Mouse (Mus musculus) layer of hippocampus, adult 11-12 months (tissue): Measurements from ENCODE around the gene Aldh1a2.
A peak's percentile ranks its signal among the peaks of the same experiment; 100 is the strongest.

ENCODE experiments used
- DNase-seq: peaks from one replicate; pipeline ENCODE4 v3.0.0; 2022; ENCODE audit warnings: low spot score

Gene Aldh1a2

DNA sequence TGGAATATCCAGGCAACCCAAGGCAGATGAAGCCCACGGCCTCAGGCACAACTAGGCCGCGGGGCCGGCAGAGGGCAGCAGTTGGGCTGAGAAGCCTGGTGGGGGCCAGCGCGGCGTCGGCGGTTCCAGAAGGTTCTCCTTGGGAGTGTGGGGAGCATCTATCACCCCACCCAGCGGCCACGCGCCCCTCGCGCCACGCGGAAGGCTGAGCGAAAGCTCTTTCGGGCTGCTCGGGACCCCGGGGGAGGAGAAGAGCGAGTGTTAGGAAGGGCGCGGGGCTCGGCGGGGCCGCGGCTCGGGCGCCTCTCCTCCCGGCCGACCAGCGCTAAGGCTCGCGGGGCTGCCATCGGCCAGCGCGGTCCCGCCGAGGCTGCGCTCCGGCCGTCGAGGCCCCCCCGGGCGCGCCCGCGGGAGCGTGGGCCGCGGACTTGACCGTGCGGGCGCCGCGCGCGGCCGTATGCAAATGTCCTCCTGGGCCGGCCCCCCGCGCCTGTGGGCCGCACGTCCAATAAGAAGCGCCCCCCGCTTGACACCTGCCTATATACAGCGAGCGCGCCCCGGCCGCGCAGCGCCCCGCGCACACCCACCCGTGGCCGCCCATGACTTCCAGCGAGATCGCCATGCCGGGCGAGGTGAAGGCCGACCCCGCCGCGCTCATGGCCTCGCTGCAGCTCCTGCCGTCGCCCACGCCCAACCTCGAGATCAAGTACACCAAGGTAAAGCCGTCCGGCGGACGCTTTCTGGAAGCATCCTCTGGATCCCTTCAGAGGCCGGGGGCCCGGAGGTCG lies at the start of gene Aldh1a2:
TSS of gene Aldh1a2 (plus strand) at position 542 of the 788 bp plus-strand sequence.
- DNase-seq = no peak

DNA sequence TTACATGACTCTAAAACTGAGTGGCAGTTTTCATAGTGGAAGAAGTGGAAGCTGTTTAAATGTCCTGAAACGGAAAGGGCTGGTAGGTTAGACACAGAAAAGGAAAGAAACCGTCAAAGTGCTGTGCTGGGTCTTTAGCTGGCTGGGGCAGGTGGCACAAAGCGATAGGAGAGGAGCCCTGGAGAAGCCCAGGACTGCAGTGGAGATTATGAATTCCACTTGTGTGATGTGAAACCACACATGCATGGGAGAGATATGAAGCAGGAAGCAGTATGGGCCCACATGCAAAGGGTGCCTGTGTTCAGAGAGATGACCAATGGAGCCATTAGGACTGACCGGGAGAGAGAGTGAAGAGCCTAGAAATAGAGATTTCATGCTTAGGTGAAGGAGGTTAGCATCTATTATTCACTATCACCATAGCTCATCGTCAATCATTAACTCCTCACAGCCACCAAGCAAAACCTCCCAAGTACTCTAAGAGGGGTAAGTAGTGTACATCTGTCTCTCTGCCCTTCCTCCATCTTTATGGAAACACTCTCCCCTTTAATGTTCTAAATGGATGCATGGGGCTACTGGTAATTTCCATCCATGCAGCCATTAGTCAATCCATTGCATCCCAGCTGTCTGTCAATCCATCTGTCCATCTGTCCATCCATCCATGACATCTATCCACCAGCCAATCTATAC lies 49.4 kb upstream of the Aldh1a2 start:
- DNase-seq = no peak

DNA sequence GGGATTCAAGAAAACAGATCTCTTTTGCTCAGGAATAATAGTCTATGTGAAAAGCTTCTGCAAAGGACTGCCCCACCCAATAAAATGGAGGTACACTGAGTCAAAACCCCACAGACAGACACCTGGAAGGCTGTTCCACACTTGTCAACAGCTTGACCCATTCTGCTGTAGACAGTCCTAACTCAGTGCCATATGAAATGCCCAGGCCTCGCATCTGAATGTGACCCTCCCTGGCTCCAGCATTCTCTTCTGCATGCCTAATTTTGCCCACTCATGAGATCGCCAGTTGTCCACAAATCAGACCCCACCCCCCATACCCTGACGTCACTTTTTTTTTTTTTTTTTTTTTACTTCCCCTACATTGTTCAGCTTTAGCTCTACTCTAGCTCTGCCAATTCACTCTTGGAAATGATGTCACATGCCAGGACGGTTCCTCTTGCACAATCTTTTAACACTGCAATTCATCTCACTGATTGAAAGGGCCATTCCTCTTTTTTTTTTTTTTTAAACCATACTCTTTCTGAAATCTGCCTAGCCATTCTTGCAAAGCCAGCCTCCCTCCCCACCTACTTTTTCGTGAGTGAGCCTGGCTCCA lies 48.6 kb upstream of the Aldh1a2 start:
- no peak for DNase-seq

DNA sequence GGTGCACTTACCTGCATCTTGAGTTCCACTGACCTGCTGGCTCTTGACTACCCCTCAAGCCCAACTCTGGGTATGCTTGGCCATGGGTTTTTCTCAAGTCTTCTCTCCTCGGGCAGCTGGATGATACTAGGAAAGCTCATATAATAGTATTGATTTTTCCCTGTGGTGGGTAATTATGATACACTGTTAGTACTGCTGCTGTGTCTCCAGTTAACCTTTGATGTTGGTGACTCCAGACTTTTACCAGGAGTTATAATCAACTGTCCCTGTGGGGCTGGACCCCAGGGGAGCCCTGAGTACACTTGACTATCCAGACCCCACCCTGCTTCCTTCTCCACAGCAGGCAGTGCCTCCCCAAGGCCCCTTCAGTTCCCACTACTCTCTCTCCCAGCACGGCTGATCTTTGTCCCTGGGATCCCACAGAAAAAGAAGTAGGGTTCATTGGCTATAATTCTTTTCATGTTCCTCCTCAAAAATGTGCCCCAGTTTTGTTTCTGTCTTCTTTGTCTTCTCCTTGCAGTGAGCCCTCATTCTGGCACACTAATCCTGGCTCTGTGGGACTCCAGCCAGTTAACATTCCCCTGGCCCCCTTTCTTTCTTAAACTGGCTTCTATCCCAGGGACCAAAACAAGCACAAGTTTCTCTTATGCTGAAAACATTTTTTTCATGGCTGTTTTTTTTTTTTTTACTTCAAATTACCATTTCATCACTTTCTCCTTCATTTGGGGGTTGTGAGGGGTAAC lies 47.9 kb upstream of the Aldh1a2 start:
- DNase-seq = peak; percentile 13

GRCm38 (mm10) chr9:71168511-71168910 lies 47.1 kb upstream of the Aldh1a2 start, which contains the start of gene Aqp9:
Gene Aqp9, minus strand, starts transcription at chr9:71168682.
- no peak for DNase-seq

- DNase-seq = no peak
Measured at GRCm38 (mm10) chr9:71173533-71173932, 42.1 kb upstream of the Aldh1a2 start.

DNA sequence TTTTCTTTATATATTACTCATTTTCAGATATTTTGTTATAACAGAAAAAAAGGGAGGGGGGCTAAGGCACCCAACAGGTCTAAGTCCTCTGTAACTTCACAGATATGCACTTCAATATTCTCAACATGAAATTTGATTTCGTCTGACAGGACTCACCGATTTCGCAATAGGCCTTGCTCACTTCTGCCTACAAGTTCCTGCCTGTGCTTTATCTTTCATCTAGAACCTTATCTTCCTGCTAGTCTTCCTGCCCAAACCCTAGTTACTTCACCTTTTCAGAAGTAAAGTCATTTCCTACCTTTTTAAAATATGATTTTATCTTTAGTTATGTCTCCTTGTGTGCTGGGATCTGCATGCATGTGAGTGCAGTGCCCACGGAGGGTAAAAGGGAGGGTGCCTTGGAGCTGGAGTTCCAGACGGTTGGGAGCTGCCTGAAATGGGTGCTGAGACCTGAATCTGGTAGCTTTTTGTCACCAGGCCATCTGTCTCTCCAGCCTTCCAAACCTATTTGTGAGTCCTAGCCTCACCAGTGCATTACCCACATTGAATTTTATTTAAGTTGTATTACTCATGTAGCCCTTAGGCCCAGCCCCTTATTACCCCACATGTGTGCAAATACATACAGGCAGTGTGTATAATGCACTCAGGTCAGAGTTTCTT lies 41.1 kb upstream of the Aldh1a2 start:
- DNase-seq = no peak

- no peak for DNase-seq
Measured at GRCm38 (mm10) chr9:71175686-71176085, 39.9 kb upstream of the Aldh1a2 start.

DNA sequence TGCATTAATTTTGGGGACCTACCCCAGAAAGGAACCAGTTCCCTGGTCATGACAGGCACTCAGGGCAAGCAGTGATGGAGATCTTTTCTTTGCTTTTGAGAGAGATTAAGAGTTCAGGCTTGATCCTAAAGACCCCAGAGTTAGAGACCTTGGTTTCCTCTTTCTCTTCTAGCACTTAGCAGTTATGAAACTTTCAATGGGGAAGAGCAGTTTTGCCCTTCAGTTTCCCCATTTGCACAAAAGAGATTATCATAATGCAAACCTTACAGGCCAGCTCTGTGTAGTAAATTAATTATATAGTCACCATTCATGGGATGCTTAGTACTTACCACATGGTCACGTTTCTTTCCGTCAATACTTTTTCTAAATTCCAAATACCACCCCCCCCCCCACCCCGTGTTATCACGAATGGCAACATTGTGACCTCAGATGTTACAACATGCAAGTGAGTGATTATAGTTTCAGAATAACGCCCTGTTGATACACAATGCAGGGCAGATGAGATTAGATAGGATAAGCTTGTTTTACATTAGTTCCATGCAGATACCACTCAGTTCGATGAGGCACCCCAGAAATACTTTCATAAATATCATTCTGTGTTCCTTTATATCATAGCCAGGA lies 36.2 kb upstream of the Aldh1a2 start:
- no peak for DNase-seq

GRCm38 (mm10) chr9:71179964-71180700 lies 35.5 kb upstream of the Aldh1a2 start:
- peak; percentile 8 for DNase-seq

DNA sequence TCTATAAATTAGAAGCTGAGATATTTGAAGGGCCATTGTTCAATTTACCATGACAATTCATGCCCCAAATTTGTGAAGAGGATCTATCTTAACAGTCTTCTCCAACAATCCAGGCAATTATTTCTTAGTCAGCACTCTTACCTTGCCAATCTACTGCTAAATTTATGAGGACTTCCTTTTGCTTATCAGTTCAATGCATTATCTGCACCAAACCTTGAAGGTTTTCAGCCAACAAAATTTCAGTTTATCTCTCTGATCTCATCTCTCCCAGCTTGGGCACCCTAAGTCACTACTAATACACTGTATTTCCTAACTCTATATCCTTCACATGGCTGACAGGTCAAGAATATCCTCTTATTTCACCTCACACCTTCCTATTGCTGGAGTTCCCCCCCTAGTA lies 30.3 kb upstream of the Aldh1a2 start:
- no peak for DNase-seq

- no peak for DNase-seq
Measured at GRCm38 (mm10) chr9:71185823-71186222, 29.8 kb upstream of the Aldh1a2 start.

DNA sequence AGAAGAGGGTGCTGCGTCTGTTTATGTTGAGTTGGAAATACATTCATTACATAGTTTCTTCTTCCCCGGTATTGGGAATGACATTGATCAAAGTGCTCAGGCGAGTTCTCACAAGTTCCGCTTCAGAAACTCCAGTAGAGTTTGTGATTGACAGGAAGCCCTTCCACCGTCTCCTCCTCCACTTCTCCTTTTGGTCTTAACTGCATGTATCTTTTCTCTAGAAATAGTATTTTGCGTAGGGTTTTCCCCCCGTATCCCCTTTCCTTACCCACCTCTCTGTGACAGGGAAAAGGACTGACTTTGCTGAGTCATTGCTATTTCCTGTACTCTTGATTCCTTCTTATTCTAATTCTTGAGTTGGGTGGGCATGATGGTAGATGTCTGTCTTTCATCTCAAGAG lies 28.2 kb upstream of the Aldh1a2 start:
- DNase-seq = no peak

GRCm38 (mm10) chr9:71188647-71189415 lies 26.8 kb upstream of the Aldh1a2 start:
- DNase-seq = peak; percentile 61

- DNase-seq = no peak
Measured at GRCm38 (mm10) chr9:71198826-71199225, 16.8 kb upstream of the Aldh1a2 start.

DNA sequence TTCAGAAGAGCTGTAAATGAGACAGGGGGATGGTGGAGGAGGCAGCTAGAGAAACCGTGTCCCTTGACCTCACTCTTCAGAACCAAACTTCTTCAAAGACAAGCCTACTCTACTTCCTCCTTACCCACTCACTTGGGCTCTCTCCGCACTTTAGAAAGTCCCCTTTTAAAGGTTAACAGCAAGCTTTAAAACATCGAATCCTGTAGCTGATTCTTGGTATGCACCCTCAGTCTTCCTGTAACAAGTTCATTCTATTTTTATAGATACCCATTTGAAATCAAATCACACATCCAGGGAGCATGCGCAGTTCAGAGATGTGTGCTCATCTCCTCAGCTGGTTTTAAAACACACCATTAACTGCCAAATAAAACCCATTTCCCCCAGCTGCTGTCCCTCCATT lies 13.3 kb upstream of the Aldh1a2 start:
- DNase-seq = no peak

- DNase-seq = no peak
Measured at GRCm38 (mm10) chr9:71209299-71209698, 6.3 kb upstream of the Aldh1a2 start.

DNA sequence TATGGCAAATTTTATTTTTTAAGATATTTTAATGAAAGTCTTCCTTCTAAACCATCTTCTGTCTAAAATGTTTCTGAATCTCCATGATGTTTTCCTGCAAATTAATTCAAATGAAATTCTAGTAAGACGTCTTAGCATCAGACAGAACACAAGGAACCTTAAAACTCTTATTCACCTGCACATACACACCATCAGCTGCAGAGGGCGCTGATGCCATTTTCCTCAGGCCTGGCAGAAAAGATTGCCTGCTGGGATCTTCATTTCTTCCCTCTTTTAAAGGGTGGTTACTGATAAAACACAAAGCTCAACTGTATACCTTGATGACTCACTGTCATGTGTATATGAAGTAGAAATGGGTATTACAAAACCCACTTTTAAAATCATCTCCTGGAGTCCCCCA lies 4.7 kb upstream of the Aldh1a2 start:
- DNase-seq = no peak

DNA sequence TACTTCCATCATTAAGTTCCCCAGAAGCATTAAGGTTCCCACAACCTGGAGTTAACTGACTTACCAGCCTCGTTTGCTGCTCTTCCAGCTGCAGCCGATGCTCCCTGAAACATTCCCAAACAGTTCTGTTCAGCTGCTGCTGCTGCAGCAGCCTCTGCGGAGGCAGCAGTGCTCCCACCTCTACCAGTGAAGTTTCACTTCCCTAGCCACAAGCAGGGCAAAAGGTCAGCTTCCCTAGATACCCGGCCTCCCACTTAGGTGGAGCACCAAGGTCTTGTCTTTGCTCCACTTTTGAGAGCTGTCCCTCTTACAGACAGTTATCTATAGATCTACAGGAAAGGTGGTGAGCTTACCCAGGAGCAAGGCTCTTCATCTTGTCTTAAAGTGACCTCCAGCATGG lies 2.0 kb upstream of the Aldh1a2 start:
- DNase-seq = no peak
